Mouse (Mus musculus) midbrain, embryonic 14.5 days (tissue): ENCODE measurements around the gene Ccdc81. TPM values are rescaled to one million over a fixed set of nuclear protein-coding genes. Genes with fewer than 3 reads are reported as not detected.
A peak's percentile ranks its signal among the peaks of the same experiment; 100 is the strongest.

Experiments
- ATAC-seq: fragments of 200-750 bp; cut with Nextera tagmentation; 2 replicates; pipeline ENCODE4 v1.8.0; 2017; ENCODE audit warnings: moderate number of reproducible peaks, moderate library complexity; ENCODE audit not compliant: low FRiP score, low TSS enrichment
- DNase-seq: peaks from one replicate; pipeline ENCODE4 v3.0.0-alpha.2; 2015
- H3K27ac ChIP-seq: fragments of 300-500 bp; sonication (generic); replicated peaks from 2 replicates; pipeline ENCODE4 v1.5.1; 2014; ENCODE audit warnings: mild to moderate bottlenecking, low read depth, low read length, moderate library complexity
- H3K27me3 ChIP-seq: fragments of 300-500 bp; sonication (generic); 2 replicates; pipeline ENCODE4 v1.6.1; 2014; ENCODE audit warnings: low read length, control low read depth, mixed read lengths; ENCODE audit not compliant: control insufficient read depth, insufficient read depth
- H3K36me3 ChIP-seq: fragments of 300-500 bp; sonication (generic); 2 replicates; pipeline ENCODE4 v1.6.1; 2014; ENCODE audit warnings: low read length, control low read depth; ENCODE audit not compliant: control insufficient read depth, insufficient read depth
- H3K4me1 ChIP-seq: fragments of 300-500 bp; sonication (generic); 2 replicates; pipeline ENCODE4 v1.6.1; 2014; ENCODE audit warnings: mild to moderate bottlenecking, antibody characterized with exemption, low read length, control low read depth; ENCODE audit not compliant: control insufficient read depth, insufficient read depth
- H3K4me2 ChIP-seq: fragments of 300-500 bp; sonication (generic); 2 replicates; pipeline ENCODE4 v1.6.1; 2014; ENCODE audit warnings: mild to moderate bottlenecking, low read length, moderate library complexity
- H3K4me3 ChIP-seq: fragments of 300-500 bp; sonication (generic); replicated peaks from 2 replicates; pipeline ENCODE4 v1.5.1; 2014; ENCODE audit warnings: low read depth, low read length
- H3K9ac ChIP-seq: fragments of 300-500 bp; sonication (generic); replicated peaks from 2 replicates; pipeline ENCODE4 v1.6.1; 2014; ENCODE audit warnings: mild to moderate bottlenecking, low read length, moderate library complexity
- H3K9me3 ChIP-seq: fragments of 300-500 bp; sonication (generic); 2 replicates; pipeline ENCODE4 v1.6.1; 2016; ENCODE audit warnings: low read length, control low read depth, mixed read lengths; ENCODE audit not compliant: control insufficient read depth
- WGBS: fragments of 180-500 bp; shearing (Covaris S2); extraction: QIAGEN DNeasy Blood & Tissue Kit; methylation state at CpG from one replicate; pipeline ENCODE4 v1.1.7; 2014; 5-methylcytosine and 5-hydroxymethylcytosine counted together
- polyA plus RNA-seq: library from polyadenylated mRNA; unstranded; fragments of >200 nt; fragmentation: Nextera tagmentation; extraction: Ambion mirVana; gene quantifications from 2 replicates; pipeline ENCODE4 v1.2.1, GENCODE M21; 2014

Gene Ccdc81
- polyA plus RNA-seq, 1 experiment from 2014 or later = 0.66 TPM

GRCm38 (mm10) chr7:89916711-89917110 lies 13.3 kb upstream of the Ccdc81 start:
- no peak overlapping the region for H3K4me3 ChIP-seq
- H3K9me3 ChIP-seq = no peaks in the 10 kb centered on the region
- DNase-seq (no peak), ATAC-seq (no peak)
- no peak overlapping the region for H3K27ac ChIP-seq
- H3K9ac ChIP-seq = no peak overlapping the region
- H3K36me3 ChIP-seq = peaks cover 27% of the 10 kb centered on the region
- no peaks in the 10 kb centered on the region for H3K4me1 ChIP-seq
- no peaks in the 10 kb centered on the region for H3K27me3 ChIP-seq
- WGBS = 71% methylated on average over 5 of the region's 5 CpGs
- H3K4me2 ChIP-seq = no peak overlapping the region

GRCm38 (mm10) chr7:89913432-89914158 lies 10.2 kb upstream of the Ccdc81 start:
- no peaks in the 10 kb centered on the region for H3K27me3 ChIP-seq
- ATAC-seq (no peak), DNase-seq (no peak)
- H3K4me2 ChIP-seq = no peak overlapping the region
- no peaks in the 10 kb centered on the region for H3K4me1 ChIP-seq
- H3K9ac ChIP-seq = no peak overlapping the region
- no peaks in the 10 kb centered on the region for H3K9me3 ChIP-seq
- H3K4me3 ChIP-seq = no peak overlapping the region
- H3K27ac ChIP-seq = no peak overlapping the region
- peaks cover 14% of the 10 kb centered on the region for H3K36me3 ChIP-seq
- WGBS = 92% methylated on average over 3 of the region's 3 CpGs

GRCm38 (mm10) chr7:89912356-89912755 lies 8.9 kb upstream of the Ccdc81 start:
- no peak overlapping the region for H3K4me3 ChIP-seq
- DNase-seq (no peak), ATAC-seq (no peak)
- H3K4me1 ChIP-seq = no peaks in the 10 kb centered on the region
- H3K27me3 ChIP-seq = no peaks in the 10 kb centered on the region
- no peak overlapping the region for H3K27ac ChIP-seq
- H3K9me3 ChIP-seq = no peaks in the 10 kb centered on the region
- H3K36me3 ChIP-seq = peaks cover 7% of the 10 kb centered on the region
- no peak overlapping the region for H3K9ac ChIP-seq
- 94% methylated on average over 3 of the region's 3 CpGs for WGBS
- H3K4me2 ChIP-seq = no peak overlapping the region

- DNase-seq = no peak
- H3K27ac ChIP-seq = no peak overlapping the region
- no peaks in the 10 kb centered on the region for H3K36me3 ChIP-seq
- no peaks in the 10 kb centered on the region for H3K4me1 ChIP-seq
- H3K9ac ChIP-seq = no peak overlapping the region
- no peak overlapping the region for H3K4me2 ChIP-seq
- no peak overlapping the region for H3K4me3 ChIP-seq
- no peaks in the 10 kb centered on the region for H3K9me3 ChIP-seq
- WGBS = 91% methylated on average over 4 of the region's 4 CpGs
- ATAC-seq = no peak
- H3K27me3 ChIP-seq = no peaks in the 10 kb centered on the region
Measured at GRCm38 (mm10) chr7:89909711-89910110, 6.3 kb upstream of the Ccdc81 start.

GRCm38 (mm10) chr7:89908899-89909621 lies 5.6 kb upstream of the Ccdc81 start:
- no peaks in the 10 kb centered on the region for H3K9me3 ChIP-seq
- 80% methylated on average over 20 of the region's 20 CpGs for WGBS
- ATAC-seq = no peak
- H3K27ac ChIP-seq = no peak overlapping the region
- DNase-seq = no peak
- no peaks in the 10 kb centered on the region for H3K27me3 ChIP-seq
- no peaks in the 10 kb centered on the region for H3K4me1 ChIP-seq
- no peak overlapping the region for H3K4me2 ChIP-seq
- no peak overlapping the region for H3K4me3 ChIP-seq
- no peak overlapping the region for H3K9ac ChIP-seq
- no peaks in the 10 kb centered on the region for H3K36me3 ChIP-seq

GRCm38 (mm10) chr7:89908421-89908820 lies 5.0 kb upstream of the Ccdc81 start:
- H3K4me1 ChIP-seq = peaks cover 3% of the 10 kb centered on the region; the same call in 1 of the 2 replicates
- H3K4me2 ChIP-seq = no peak overlapping the region
- no peak overlapping the region for H3K27ac ChIP-seq
- 78% methylated on average over 7 of the region's 7 CpGs for WGBS
- ATAC-seq = no peak
- H3K9ac ChIP-seq = no peak overlapping the region
- H3K27me3 ChIP-seq = no peaks in the 10 kb centered on the region
- H3K36me3 ChIP-seq = no peaks in the 10 kb centered on the region
- no peaks in the 10 kb centered on the region for H3K9me3 ChIP-seq
- H3K4me3 ChIP-seq = no peak overlapping the region
- DNase-seq = no peak

- Histone ChIP-seq H3K4me3 (no peak overlapping the region), H3K9ac (no peak overlapping the region), H3K27me3 (no peaks in the 10 kb centered on the region), H3K9me3 (no peaks in the 10 kb centered on the region), H3K4me1 (peaks cover 6% of the 10 kb centered on the region; the same call in 1 of the 2 replicates), H3K4me2 (no peak overlapping the region), H3K27ac (no peak overlapping the region), H3K36me3 (no peaks in the 10 kb centered on the region)
- peak; percentile 85 for DNase-seq
- 17% methylated on average over 8 of the region's 8 CpGs for WGBS
- ATAC-seq = peak; percentile 21; the same call in 1 of the 2 replicates
Measured at GRCm38 (mm10) chr7:89907950-89908349, 4.5 kb upstream of the Ccdc81 start.

GRCm38 (mm10) chr7:89903007-89903406 lies 422 bp downstream of the Ccdc81 start:
- no peaks in the 10 kb centered on the region for H3K27me3 ChIP-seq
- no peak overlapping the region for H3K4me3 ChIP-seq
- peaks cover 6% of the 10 kb centered on the region; the same call in 1 of the 2 replicates for H3K4me1 ChIP-seq
- no peaks in the 10 kb centered on the region for H3K36me3 ChIP-seq
- no peaks in the 10 kb centered on the region for H3K9me3 ChIP-seq
- ATAC-seq (no peak), DNase-seq (no peak)
- H3K4me2 ChIP-seq = peak overlapping the region; percentile 36
- no peak overlapping the region for H3K27ac ChIP-seq
- H3K9ac ChIP-seq = no peak overlapping the region
- WGBS = 84% methylated on average over 8 of the region's 8 CpGs

- ATAC-seq (no peak), DNase-seq (peak; percentile 47)
- Histone ChIP-seq H3K27ac (no peak overlapping the region), H3K4me3 (no peak overlapping the region), H3K27me3 (no peaks in the 10 kb centered on the region), H3K4me1 (no peaks in the 10 kb centered on the region), H3K9ac (no peak overlapping the region), H3K9me3 (no peaks in the 10 kb centered on the region), H3K4me2 (no peak overlapping the region), H3K36me3 (no peaks in the 10 kb centered on the region)
- 22% methylated on average over 4 of the region's 4 CpGs for WGBS
Measured at GRCm38 (mm10) chr7:89891856-89892255, 11.6 kb downstream of the Ccdc81 start.
